Mouse (Mus musculus): ENCODE results near the gene Fcna. TPM values are rescaled to one million over a fixed set of nuclear protein-coding genes. Genes with fewer than 3 reads are reported as not detected.

Gene Fcna
- 2.4 and 3.6 TPM in 2 replicates for polyA plus RNA-seq (2015; fragmentation: Nextera tagmentation; extraction: Ambion mirVana)

DNA sequence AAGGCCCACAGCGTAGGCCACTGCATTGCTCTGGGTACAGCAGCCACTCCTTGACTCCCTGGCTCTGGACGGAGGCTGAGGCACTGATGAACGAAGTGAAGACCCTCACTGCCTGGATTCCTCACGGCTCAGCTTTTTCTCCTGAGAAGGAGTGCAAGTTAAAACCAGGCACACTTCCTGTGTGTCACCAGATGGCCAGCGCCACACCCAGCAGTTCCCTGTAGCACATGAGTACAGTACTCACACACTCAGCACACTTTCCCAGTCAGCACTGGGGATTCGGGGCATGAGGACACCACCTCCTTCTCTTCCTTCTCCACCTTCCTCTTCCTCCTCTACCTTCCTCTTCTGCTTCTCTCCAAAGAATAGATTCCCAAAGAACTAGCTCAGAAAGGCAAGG, at the start of gene Fcna:
TSS of gene Fcna (minus strand) at position 220 of the 400 bp plus-strand sequence.
- ATAC-seq (ENCODE audit: borderline replicate concordance, extremely low read depth, low FRiP score, low TSS enrichment): no peak
- whole genome bisulfite sequencing: 68% methylated on average over 6 of the region's 6 CpGs
- no peaks in the 10 kb centered on the region for H3K4me1 ChIP-seq

DNA sequence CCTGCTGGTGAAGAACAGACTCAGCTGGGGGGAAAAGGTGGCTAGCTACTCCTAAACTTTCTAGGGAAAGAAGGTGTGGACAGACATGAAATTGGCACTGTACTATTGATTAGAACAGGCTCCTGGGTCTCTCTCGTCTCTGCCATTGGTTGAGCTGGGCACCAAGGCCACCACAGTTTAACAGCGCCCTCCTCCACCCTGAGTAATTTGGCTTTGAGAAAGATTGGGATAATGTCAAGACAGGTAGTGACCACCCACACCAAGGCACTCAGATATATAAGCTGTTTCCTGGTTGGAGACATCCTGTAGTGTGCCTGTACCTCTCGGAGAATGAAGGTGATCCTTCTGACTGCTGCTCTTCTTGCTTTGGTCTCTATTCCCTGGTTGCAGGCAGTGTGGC, 48.7 kb upstream of the Fcna start, which contains the start of gene Lcn6:
TSS of gene Lcn6 (plus strand) at position 301 of the 400 bp plus-strand sequence.
- no peak for ATAC-seq (ENCODE audit: borderline replicate concordance, extremely low read depth, low FRiP score, low TSS enrichment)
- no peak within 1 kb of the TSS for H3K4me2 ChIP-seq
- H3K27me3 ChIP-seq: no peaks in the 10 kb centered on the region
- no peak within 1 kb of the TSS for H3K27ac ChIP-seq
- H3K9me3 ChIP-seq: no peaks in the 10 kb centered on the region
- H3K9ac ChIP-seq: no peak within 1 kb of the TSS
- no peaks in the 10 kb centered on the region for H3K36me3 ChIP-seq
- WGBS: 89% methylated on average over 3 of the region's 3 CpGs
- no peaks in the 10 kb centered on the region for H3K4me1 ChIP-seq
- H3K4me3 ChIP-seq: no peak within 1 kb of the TSS

More for the DNA sequence above, at the start of gene Fcna:
- Histone ChIP-seq H3K9me3 (no peaks in the 10 kb centered on the region), H3K36me3 (no peaks in the 10 kb centered on the region), H3K9ac (no peak within 1 kb of the TSS), H3K4me2 (no peak within 1 kb of the TSS), H3K27ac (no peak within 1 kb of the TSS), H3K4me3 (no peak within 1 kb of the TSS), H3K27me3 (no peaks in the 10 kb centered on the region)

DNA sequence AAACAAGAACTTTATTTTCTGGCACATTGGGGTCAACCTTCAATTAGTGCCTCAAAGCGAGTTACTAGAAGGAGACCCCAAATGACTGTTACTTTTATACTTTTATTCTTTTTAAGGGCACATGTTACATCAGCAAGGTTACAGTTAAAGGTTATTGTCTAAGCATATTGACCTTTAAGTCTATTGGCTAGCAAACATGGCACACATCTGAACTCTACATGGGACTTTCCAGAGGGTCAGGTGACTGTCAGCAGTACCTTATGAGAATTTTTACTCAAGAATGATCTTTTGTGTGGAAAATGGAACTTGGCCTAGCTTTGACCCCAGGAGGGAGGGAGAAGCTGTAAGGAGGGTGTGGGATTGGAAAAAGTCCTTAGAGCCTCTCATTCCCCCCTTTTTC, 38.7 kb upstream of the Fcna start:
- H3K27me3 ChIP-seq: no peaks in the 10 kb centered on the region
- WGBS: 54% methylated on average over 1 of the region's 1 CpGs
- H3K36me3 ChIP-seq: no peaks in the 10 kb centered on the region
- no peak overlapping the region for H3K27ac ChIP-seq
- no peak for ATAC-seq (ENCODE audit: borderline replicate concordance, extremely low read depth, low FRiP score, low TSS enrichment)
- H3K9me3 ChIP-seq: no peaks in the 10 kb centered on the region
- H3K9ac ChIP-seq: no peak overlapping the region
- no peak overlapping the region for H3K4me3 ChIP-seq
- H3K4me1 ChIP-seq: no peaks in the 10 kb centered on the region
- no peak overlapping the region for H3K4me2 ChIP-seq

DNA sequence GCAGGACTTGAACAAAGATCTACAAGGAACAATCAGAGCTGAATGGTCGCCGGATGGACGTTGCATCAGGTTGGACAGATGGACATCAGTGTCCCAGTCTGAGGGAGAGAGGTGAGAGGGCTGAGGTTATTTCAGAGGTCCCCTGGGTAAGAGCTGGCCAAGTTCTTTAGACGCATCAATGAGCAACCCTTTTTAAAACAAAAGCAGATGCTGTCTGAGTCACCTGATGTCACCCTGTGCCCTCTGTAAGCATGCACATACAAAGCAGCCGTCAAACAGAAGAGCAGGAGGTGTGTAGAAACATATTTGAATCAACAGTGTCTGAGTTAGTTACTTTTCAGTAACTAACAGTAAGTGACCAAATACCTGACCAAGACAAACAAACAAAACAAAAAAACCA, 36.3 kb upstream of the Fcna start:
- Histone ChIP-seq H3K4me3 (no peak overlapping the region), H3K27me3 (no peaks in the 10 kb centered on the region), H3K9ac (no peak overlapping the region), H3K27ac (no peak overlapping the region), H3K4me2 (no peak overlapping the region), H3K36me3 (no peaks in the 10 kb centered on the region), H3K4me1 (no peaks in the 10 kb centered on the region), H3K9me3 (no peaks in the 10 kb centered on the region)
- 68% methylated on average over 5 of the region's 5 CpGs for WGBS
- no peak for ATAC-seq (ENCODE audit: borderline replicate concordance, extremely low read depth, low FRiP score, low TSS enrichment)

DNA sequence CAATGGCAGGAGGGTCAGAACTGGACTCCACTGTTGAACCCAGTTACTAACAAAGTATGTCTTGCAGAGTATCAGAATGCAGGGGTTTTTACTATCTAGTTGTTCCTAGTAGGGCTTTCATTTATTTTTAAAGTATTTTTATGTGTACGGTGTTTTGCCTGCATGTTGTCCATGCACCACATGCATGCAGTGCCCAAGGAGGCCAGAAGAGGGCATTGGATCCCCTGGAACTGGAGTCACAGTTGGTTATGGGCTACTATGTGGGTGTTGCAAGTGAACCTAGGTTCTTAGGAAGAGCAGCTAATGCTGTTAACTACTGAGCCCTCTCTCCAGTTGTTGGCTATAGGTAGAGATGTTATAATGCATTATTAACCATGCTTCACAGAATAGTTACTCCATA, 35.7 kb upstream of the Fcna start:
- Histone ChIP-seq H3K27ac (no peak overlapping the region), H3K36me3 (no peaks in the 10 kb centered on the region), H3K4me1 (no peaks in the 10 kb centered on the region), H3K4me3 (no peak overlapping the region), H3K4me2 (no peak overlapping the region), H3K9me3 (no peaks in the 10 kb centered on the region), H3K27me3 (no peaks in the 10 kb centered on the region), H3K9ac (no peak overlapping the region)
- no peak for ATAC-seq (ENCODE audit: borderline replicate concordance, extremely low read depth, low FRiP score, low TSS enrichment)
- 58% methylated on average over 1 of the region's 1 CpGs for WGBS

DNA sequence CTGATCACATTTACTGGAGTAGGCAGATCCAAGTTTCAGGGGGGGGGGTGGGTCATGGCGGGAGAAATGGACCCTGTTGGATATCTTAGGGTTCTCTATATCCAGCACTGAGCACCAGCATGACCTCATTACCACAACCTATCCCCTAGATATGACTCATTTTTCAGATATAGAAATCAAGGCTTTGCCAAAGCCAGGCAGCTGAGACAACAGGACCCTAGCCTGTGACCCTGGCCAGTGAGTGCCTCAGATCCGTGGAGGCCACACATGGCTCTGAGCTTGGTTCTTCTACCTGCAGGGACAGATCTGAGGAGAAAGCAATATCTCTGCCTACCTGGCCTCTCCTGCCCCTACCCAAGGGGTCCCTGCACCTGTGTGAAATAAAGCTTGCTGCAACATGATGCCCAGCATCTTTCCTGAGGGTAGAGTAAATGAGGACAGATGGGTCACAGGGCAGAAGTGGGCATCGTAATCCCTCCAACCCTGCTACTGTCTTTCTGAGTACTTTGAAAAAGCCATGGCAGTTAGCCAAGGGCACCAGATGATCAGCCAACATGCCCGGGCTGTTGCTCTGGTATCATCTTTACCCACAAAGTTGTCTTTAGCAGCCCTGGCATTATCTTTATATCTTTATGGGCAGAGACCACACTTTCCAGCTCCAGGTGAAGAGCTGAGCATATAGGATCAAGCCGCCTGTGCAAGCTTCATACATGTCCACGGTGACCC, 33.6 kb upstream of the Fcna start:
- no peak for ATAC-seq (ENCODE audit: borderline replicate concordance, extremely low read depth, low FRiP score, low TSS enrichment)
- H3K9ac ChIP-seq: no peak overlapping the region
- H3K4me2 ChIP-seq: no peak overlapping the region
- no peaks in the 10 kb centered on the region for H3K36me3 ChIP-seq
- H3K27me3 ChIP-seq: no peaks in the 10 kb centered on the region
- no peak overlapping the region for H3K4me3 ChIP-seq
- H3K4me1 ChIP-seq: no peaks in the 10 kb centered on the region
- no peak overlapping the region for H3K27ac ChIP-seq
- 77% methylated on average over 6 of the region's 6 CpGs for WGBS
- no peaks in the 10 kb centered on the region for H3K9me3 ChIP-seq

DNA sequence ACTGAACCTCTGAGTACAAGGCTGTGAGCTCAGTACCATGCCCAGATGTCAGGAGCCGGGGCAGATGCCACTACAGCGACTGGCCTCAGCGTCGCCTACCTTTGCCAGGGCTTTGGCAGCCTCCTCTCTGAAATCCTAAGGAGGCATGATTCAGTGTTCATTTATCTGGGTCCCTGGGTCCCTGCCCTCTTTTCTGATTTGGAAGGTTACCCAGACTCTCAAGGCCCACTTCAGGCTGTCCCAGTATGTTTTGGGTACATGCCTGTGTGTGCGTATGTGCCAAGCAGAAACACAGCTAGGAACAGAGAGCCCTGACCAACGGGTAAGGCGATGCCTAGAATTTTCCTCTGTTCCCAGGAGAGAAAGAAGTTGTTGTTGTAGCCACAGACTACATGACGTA, 32.4 kb upstream of the Fcna start:
- Histone ChIP-seq H3K4me2 (no peak overlapping the region), H3K9ac (no peak overlapping the region), H3K27me3 (no peaks in the 10 kb centered on the region), H3K9me3 (no peaks in the 10 kb centered on the region), H3K4me1 (no peaks in the 10 kb centered on the region), H3K27ac (no peak overlapping the region), H3K4me3 (no peak overlapping the region), H3K36me3 (no peaks in the 10 kb centered on the region)
- WGBS: 79% methylated on average over 8 of the region's 8 CpGs
- ATAC-seq (ENCODE audit: borderline replicate concordance, extremely low read depth, low FRiP score, low TSS enrichment): no peak

DNA sequence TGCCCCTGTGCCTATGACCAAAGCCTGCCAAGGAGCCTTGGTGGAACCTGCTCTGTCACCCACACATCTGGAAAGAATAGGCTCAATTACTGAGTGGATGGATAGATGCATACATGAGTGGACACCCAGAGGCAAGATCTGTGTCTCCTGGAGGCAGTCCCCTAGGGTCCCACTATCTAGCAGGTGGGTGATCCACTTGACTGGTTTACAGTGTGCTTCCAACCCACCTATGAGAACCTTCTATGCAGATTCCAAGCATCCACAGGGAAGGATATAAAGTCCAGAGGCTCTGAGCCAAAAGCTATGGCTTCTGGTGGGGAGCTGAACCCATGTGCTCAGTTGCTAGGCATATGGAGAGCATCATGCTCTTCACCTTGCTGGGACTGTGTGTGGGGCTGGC, 29.8 kb upstream of the Fcna start, which contains the start of gene Lcn5:
TSS of gene Lcn5 (plus strand) at position 301 of the 400 bp plus-strand sequence.
- Histone ChIP-seq H3K4me2 (no peak within 1 kb of the TSS), H3K27me3 (no peaks in the 10 kb centered on the region), H3K4me1 (peaks cover 8% of the 10 kb centered on the region), H3K36me3 (no peaks in the 10 kb centered on the region), H3K9me3 (no peaks in the 10 kb centered on the region), H3K4me3 (no peak within 1 kb of the TSS), H3K27ac (no peak within 1 kb of the TSS), H3K9ac (no peak within 1 kb of the TSS)
- ATAC-seq (ENCODE audit: borderline replicate concordance, extremely low read depth, low FRiP score, low TSS enrichment): no peak

DNA sequence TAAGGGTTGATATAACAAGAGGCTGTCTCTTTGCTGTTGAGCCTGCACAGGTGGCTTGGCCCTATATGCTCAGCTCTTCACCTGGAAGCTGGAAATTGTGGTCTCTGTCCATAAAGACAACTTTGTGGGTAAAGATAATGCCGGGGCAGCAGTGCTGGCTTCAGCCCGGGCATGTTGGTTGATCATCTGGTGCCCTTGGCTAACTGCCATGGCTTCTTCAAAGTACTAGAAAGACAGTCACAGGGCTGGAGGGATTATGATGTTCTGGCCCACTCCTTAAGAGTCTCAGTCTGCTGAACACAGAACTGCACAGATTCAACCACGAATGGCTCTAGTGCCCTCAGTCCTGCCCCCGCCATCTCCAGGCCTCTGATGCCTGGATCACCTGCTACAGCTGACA, 29.4 kb upstream of the Fcna start:
- Histone ChIP-seq H3K9ac (no peak overlapping the region), H3K9me3 (no peaks in the 10 kb centered on the region), H3K27ac (no peak overlapping the region), H3K4me3 (no peak overlapping the region), H3K27me3 (no peaks in the 10 kb centered on the region), H3K36me3 (no peaks in the 10 kb centered on the region), H3K4me2 (no peak overlapping the region), H3K4me1 (peaks cover 8% of the 10 kb centered on the region)
- no peak for ATAC-seq (ENCODE audit: borderline replicate concordance, extremely low read depth, low FRiP score, low TSS enrichment)
- 74% methylated on average over 4 of the region's 4 CpGs for WGBS

DNA sequence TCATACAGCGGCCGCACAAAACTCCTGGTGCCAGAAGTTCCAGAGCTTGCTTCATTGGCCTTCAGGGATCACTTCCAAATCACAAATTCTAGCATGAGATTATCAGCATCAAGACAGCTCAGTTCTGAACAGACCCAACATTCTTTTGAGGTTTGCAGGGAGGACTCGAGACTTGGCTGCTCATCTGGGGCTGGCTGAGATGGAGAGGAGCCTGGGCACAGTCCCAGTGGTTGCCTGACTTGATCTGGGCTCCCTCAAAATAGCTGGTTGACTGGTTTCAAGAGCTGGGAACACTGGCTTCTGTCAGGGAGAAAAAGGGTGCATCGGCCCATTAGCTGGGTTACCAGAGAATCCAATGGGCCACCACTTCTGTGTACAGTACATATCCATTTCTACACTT, 28.9 kb upstream of the Fcna start:
- no peak for ATAC-seq (ENCODE audit: borderline replicate concordance, extremely low read depth, low FRiP score, low TSS enrichment)
- H3K27me3 ChIP-seq: no peaks in the 10 kb centered on the region
- H3K9me3 ChIP-seq: no peaks in the 10 kb centered on the region
- H3K4me2 ChIP-seq: no peak overlapping the region
- no peak overlapping the region for H3K27ac ChIP-seq
- H3K4me3 ChIP-seq: no peak overlapping the region
- H3K9ac ChIP-seq: no peak overlapping the region
- H3K4me1 ChIP-seq: peaks cover 8% of the 10 kb centered on the region
- 76% methylated on average over 4 of the region's 4 CpGs for WGBS
- H3K36me3 ChIP-seq: no peaks in the 10 kb centered on the region

DNA sequence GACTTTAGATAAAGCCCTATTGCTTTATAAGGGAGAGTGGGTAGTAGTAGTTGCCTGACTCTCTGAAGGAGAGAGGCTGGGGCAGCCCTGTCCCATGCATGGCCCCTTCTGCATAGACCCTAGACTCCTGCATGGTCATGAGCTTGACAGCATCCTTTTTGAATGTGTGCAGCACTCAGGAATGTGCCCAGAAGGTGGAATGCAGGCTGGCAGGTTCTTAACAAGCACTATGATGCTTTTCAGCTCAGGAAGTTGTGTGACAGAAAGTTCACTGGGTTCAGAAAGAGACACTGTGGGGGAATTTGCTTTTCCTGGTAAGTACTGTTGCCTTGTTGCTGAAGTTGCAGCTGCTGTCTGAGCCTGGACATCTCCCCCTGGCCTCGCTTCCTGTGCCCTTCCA, 26.7 kb upstream of the Fcna start:
- peak overlapping the region; percentile 67 for H3K27ac ChIP-seq
- H3K4me3 ChIP-seq: no peak overlapping the region
- peaks cover 8% of the 10 kb centered on the region for H3K4me1 ChIP-seq
- H3K9me3 ChIP-seq: no peaks in the 10 kb centered on the region
- H3K36me3 ChIP-seq: no peaks in the 10 kb centered on the region
- H3K27me3 ChIP-seq: no peaks in the 10 kb centered on the region
- ATAC-seq (ENCODE audit: borderline replicate concordance, extremely low read depth, low FRiP score, low TSS enrichment): no peak
- no peak overlapping the region for H3K9ac ChIP-seq
- WGBS: 23% methylated on average over 1 of the region's 1 CpGs
- H3K4me2 ChIP-seq: 0 out of 2 replicates have a peak overlapping the region, but pooled peaks have one; percentile 8

DNA sequence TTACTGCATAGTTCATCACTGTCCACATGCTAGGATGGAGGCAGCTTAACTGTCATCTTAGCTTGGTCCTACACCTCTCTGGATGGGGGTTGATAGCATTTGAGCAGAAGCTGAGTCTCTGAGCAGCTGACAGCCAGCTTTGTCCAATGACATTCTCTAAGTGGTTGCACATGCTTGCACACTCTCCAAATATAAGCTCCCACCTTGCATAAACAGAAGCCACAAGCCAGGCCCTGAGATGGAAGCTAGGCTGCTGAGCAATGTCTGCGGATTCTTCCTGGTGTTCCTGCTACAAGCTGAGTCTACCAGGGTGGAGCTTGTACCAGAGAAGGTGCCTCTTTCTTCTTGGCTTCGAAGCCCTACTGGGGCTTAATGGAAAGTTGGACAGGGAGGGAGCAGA, 25.1 kb upstream of the Fcna start, which contains the start of gene Lcn8:
TSS of gene Lcn8 (plus strand) at position 219 of the 400 bp plus-strand sequence.
- 71% methylated on average over 2 of the region's 2 CpGs for WGBS

More for the DNA sequence above, 25.1 kb upstream of the Fcna start, which contains the start of gene Lcn8:
- Histone ChIP-seq H3K27me3 (no peaks in the 10 kb centered on the region), H3K27ac (no peak within 1 kb of the TSS), H3K4me2 (no peak within 1 kb of the TSS), H3K4me1 (peaks cover 8% of the 10 kb centered on the region), H3K36me3 (no peaks in the 10 kb centered on the region), H3K9me3 (no peaks in the 10 kb centered on the region), H3K4me3 (no peak within 1 kb of the TSS), H3K9ac (no peak within 1 kb of the TSS)
- no peak for ATAC-seq (ENCODE audit: borderline replicate concordance, extremely low read depth, low FRiP score, low TSS enrichment)
